Mouse (Mus musculus) induced T-regulatory cell, adult 2 months (primary cell): ENCODE results near the gene Adamts16.

Experiments used
- DNase-seq: peaks from one replicate; pipeline ENCODE4 v3.0.0-alpha.2; 2012; ENCODE audit warnings: low read depth

Gene Adamts16

GRCm38 (mm10) chr13:70762586-70762985 lies 79.0 kb downstream of the Adamts16 start:
- DNase-seq: no peak

DNA sequence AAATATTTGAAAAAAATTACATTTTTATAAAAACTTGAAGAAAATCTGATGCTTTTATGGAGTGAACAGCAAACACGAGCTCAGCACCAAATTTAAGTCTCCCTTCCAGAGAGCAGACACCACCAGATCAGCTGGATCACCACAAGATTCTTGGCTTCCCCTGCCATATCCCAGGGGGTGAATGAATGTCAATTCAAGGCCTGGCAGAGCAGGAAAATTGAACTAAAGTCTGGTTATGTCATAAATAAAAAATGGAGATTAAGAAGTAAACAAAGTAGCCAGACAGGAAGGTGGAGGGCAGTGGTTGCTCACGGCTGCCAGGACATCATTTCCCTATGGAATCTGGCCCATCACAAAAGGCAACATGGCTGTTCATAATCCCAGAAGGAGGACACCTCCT lies 80.3 kb downstream of the Adamts16 start:
- DNase-seq: no peak

- no peak for DNase-seq
Measured at GRCm38 (mm10) chr13:70760186-70760585, 81.4 kb downstream of the Adamts16 start.

DNA sequence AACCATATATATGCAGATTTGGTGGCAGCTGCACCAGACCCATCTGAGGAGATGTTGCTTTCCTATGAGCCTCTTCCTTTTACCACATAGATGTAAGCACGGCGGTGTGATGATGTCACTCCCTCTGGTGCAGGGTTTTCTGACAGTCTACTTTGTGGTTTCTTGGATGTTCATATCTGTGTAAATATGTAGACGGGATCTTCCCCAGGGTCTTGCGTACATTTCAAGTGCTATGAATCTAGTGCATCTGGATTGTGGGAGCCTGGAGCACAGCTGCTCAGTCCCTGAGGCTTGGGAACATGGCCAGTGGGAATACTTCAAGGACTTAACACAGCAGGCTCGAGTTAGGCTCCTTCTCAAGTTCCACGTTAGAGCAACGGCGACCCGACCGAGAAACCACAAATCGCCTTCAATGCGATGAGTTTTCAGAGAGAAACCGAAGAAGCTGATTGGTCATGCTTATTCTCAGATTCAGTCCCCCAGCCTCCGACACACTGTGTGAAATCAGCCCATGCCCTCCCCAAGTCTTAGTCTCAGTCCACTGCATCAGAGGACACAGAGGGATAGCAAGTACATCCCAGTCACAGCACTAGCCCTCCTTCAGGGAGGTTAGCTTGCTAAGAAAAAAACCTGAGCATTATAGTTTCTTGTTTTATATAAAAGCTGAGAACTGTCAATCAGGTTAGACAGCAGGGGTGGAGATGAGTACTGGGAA lies 95.2 kb downstream of the Adamts16 start:
- peak; percentile 40 for DNase-seq

DNA sequence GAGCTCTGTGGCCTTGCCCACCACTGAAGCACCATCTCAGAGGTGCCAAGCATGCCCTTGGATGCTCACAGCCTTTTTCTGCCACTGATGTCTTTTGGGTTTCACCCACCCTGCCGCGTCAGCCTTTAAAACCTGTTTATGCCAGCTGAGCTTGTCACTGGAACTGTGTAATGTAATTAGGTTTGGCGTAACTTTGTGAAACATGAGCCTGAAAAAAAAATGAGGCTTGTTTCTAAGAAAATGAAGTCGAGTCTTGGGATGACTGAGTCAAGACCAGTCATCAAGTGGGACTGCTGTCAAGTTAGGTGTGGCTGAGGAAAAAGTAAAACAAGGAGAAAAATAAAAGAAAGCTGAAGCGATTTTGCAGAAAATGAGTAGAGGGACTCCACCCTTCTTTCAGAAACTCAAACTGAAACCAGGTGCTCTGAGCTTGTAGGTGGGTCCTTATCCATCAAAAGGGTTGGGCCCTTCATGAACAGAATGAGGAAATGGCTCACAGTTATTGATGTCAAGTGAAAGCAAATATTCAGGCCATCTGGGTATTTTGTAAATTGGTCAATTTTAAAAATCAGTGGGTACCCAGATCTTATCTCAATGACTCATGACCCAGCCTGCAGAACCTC lies 97.1 kb downstream of the Adamts16 start:
- peak; percentile 25 for DNase-seq

DNA sequence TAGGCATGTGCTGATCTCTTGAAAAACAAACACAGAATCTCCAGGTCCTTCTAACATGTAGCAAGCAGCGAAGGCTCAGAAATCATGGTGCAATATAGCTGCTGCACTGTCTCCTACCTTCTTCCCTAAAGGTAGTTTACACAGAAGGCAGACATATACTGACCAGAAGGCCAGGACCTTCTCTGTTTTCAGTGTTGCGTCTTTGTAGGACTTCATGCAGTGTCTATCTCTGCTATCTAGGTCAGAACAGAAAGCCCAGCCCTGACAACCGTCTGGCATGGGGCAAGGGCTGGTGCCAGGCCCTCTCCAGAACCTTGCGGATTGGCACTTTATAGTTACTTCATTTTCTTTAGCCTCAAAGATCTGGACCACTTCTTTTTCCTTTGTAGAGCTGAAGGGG lies 98.9 kb downstream of the Adamts16 start:
- no peak for DNase-seq

DNA sequence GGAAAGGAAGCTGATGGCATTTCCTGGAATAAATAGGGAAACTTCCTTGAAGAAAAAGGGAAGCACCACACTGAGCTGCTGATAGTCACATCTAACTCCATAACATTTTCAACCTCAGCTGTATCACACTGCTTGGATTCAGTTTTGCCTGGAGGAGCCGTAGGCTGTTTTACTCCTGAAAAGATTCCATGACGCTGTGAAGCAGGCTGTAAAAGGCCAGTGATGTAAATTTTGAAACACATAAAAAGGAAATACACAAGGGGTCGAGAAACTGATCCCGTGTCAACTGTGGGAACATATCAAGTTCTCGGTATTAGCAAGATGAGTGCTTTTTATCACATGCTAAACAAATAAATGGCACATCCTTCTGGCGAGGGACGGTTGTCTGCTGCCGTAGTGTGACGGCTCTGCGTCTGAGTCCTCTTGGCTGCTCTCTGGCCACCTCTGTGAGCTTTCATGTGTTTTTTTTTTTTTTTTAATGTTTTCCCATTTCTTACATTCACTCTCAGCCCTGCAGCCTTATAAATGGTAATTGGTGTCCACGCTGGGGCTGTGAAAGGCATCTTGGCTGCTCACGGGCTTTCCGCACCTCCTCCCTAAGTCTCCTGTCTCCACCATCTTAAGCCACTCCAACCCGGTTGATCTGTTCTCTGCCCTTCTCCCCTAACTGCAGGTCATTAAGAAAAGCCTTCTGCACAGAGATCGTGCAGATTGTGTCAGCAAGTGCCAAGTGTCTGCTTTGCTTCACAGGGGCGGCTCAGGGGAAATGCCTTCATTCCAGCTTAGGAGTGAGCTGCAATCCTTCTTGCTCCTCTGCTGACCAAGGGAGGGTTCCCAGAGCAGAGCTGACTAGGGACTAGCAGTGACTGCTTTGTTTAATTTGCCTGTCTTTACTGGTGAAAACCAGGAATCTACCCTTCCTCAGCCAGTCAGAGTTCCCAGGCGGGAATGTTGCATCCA lies 101.0 kb downstream of the Adamts16 start:
- DNase-seq: no peak

GRCm38 (mm10) chr13:70738781-70739180 lies 102.8 kb downstream of the Adamts16 start:
- DNase-seq: no peak

DNA sequence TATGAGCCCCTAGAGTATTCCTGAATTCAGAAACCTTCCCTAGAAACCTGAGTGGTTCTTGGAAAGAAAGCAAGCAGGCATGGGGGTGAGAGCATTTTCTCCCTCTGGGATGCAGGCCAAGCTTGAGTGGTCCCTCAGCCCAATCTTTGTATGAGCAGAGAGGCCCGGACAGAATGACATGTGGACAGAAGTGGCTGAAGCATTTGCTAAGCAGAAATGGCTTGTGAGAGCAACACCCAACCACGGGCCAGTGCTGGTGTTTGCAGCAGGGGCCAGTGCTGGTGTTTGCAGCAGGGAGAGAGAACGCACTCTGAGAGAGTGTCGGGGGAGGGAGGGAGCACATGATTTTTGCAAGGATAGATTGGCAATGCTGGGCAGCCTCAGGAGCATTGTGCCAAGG lies 105.2 kb downstream of the Adamts16 start:
- no peak for DNase-seq

- no peak for DNase-seq
Measured at GRCm38 (mm10) chr13:70734640-70735039, 107.0 kb downstream of the Adamts16 start.

DNA sequence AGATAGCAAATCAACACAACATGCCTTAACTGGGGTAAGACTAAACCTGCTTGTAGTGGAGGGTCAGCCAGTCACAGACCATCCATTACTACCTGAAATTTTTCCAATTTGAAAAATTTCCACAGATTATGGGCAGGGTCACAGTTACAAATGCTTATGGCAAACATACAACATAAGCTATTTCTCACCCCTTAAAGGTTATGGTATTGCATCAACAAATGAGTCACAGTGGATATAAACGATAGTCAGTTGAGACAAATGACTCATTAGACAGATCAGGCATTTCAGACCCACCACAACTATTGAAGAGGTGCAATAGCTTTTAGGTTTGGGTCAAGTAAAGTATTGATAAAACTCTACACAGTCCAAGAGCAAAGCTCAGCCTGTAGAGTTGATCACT lies 107.7 kb downstream of the Adamts16 start:
- no peak for DNase-seq

DNA sequence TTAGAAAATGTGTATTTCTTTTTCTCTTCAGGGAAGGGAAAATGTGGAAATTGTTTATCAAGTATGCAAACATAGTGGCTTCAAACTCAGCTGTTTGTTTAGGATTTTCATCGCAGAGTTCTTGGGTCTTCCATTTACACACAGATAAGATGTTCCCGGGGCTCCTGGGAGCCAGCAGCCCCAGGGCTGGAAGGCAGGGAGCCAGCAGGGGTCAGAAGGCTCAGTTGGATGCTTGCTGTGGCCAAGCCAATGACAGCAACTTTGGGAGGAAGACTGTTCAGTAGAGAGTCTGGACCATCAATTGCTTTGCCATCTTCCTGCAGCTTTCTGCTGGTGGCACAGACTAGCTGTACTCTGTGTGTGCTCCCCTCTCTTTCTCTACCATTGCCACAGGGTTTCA lies 108.4 kb downstream of the Adamts16 start:
- DNase-seq: no peak

DNA sequence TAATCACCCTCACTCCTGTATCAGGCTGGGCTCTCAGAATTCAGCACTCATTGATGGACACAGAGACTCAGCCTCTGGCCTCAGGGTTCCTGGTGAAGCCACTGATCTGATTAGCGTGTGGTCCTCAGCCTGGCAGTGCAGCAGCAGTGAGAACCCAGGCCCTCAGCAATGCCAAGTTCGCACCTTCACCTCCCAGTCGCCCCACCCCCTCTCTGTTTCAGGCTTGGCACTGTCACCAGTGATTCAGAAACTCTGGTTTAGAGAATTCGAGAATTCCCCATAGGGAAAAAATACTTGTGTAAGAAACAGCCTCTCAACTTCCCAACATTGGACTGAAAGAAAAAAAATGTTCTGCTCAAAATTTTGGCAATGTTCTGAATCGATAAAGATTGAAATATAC lies 108.8 kb downstream of the Adamts16 start:
- DNase-seq: no peak

GRCm38 (mm10) chr13:70731349-70731748 lies 110.3 kb downstream of the Adamts16 start:
- no peak for DNase-seq

GRCm38 (mm10) chr13:70729996-70730395 lies 111.6 kb downstream of the Adamts16 start:
- DNase-seq: no peak

- no peak for DNase-seq
Measured at GRCm38 (mm10) chr13:70726249-70726648, 115.4 kb downstream of the Adamts16 start.

GRCm38 (mm10) chr13:70724635-70725034 lies 117.0 kb downstream of the Adamts16 start:
- DNase-seq: no peak

DNA sequence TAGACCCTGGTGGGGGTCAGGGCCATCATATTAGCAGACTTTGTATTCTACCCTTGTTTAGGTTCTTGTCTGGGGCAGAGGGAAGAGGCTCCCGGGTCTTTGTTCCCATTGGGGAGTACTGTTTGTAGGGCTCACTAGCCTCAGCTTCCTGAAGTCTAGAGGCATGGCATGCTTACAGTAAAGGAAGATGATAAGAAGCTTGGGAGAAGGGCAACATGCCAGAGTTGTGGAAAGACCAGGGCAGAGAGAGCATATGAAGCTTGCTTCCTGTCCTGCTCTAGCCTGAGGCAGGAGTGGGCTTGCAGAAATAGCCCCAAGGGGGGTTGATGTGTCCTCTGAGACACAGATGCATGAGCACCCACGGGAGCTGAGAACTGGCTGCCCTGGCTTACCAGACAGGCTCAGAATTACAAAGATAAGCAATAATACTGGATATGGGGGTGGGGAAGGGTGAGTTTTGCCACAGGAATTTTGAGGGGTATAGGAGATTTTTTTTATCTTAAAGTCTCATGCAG lies 117.4 kb downstream of the Adamts16 start:
- DNase-seq: no peak

DNA sequence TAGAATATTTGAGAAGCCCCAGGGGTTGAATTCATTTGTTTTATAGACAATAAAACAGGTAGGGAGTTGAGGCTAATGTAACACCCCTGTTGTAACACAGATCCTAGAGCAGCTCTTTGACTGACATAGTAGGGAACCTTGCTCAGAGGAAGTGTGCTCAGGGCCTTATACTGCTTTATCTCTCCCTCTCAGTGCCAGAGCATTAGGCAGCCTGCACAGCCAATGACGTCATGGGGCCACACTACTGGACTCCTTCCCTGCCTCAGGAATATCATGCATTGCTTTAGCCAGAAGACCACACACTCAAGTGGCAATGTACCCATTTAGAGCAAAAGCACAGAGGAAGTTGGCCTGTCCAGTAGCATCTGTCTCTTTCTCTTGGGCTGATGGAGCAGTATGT lies 121.6 kb downstream of the Adamts16 start:
- no peak for DNase-seq

DNA sequence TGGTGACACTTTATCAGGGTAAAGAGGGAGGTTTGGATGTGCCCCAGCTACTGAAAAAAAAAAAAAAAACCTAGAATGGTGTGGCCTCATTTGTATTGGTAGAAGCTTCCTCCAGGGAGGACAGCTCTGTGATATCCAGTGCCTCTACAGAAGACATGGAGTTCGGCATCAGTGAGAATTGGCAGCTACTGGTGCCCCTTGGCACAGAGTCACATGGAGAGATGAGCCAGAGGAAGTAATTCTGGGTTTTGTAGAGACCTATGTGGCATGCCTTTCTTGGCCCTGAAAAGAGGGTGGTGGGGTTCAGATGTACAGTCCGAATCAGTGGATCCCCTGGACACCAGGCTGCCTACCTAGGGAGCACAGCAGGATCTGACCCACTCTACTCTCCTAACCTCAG lies 122.8 kb downstream of the Adamts16 start:
- no peak for DNase-seq

DNA sequence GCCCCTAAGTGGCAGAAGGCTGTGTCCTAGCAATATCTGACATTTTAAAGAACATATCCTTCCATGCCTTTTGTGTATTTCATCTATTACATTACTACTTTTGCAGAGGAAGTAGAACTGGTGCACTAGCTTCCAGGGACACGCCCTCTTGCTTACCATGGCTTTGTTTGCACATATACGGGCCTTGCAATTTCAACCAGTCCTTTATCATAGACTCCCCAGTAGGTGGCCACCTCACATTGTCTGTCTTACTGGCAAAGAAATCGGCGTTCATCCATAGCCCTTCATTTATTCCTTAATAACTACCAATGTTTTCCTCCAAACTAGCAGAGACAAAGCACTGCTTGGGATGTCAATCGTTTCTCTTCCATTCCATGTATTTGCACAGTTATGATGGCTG lies 125.6 kb downstream of the Adamts16 start:
- no peak for DNase-seq

DNA sequence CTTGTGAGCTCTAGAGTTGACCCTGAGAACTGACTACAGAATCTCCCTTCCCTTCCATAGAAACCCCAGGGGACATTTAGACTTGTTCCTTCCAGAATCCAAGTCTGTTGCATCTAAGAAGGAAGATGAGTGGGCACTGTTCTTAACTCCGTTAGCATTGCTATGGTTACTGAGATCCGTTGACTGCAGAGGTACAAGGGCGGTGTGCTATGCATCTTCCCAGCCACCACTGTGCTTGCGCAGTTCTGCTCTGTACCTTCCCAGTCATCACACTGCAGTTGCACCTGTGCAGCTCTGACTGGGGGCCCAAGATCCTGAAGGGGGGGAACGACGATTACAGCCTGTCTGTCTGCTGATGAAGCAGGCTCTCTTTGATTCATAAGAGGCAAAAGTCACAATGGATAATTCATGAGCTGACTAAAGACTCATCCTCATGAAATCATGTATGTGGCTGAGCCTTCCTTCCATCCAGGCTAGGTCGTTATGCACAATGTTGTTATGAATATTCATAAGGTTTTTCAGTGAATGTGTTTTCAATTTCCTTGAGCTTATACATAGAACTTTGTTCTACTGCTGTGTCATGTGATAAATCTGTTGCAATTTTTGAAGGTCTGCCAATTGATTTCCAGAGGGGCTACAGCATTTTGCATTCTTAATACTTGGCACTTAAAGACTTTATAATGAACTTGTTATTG lies 127.4 kb downstream of the Adamts16 start:
- no peak for DNase-seq
